Comparison of ENCODE assay signal across 22 mouse cellular contexts in genomic region chrX:94132239-94132638, GRCm38 (mm10).
"Had no signal": no experiment of that assay in that cellular context is flagged by ENCODE, and none has a peak within 500 bp of the region (broad histone marks: within the 10 kb centered on the region; RNA-seq: fewer than 3 reads in every experiment).

No protein-coding gene starts in this region.

- H3K4me1 ChIP-seq: hindbrain, embryonic 13.5 days; hindbrain, embryonic 15.5 days; kidney, embryonic 15.5 days; limb, embryonic 10.5 days; limb, embryonic 12.5 days had no signal

- H3K27ac ChIP-seq: hindbrain, embryonic 13.5 days; hindbrain, embryonic 15.5 days; hindbrain, postnatal 0 days; kidney, embryonic 15.5 days; kidney, postnatal 0 days; limb, embryonic 10.5 days; limb, embryonic 12.5 days; liver, embryonic 14.5 days had no signal

- H3K9me3 ChIP-seq: hindbrain, embryonic 13.5 days; hindbrain, embryonic 15.5 days; kidney, embryonic 15.5 days; limb, embryonic 10.5 days; limb, embryonic 12.5 days had no signal

- H3K36me3 ChIP-seq: hindbrain, embryonic 13.5 days; hindbrain, embryonic 15.5 days; kidney, embryonic 15.5 days; limb, embryonic 10.5 days; limb, embryonic 12.5 days had no signal

- H3K9ac ChIP-seq: hindbrain, embryonic 13.5 days; hindbrain, embryonic 15.5 days; kidney, embryonic 15.5 days; limb, embryonic 12.5 days; liver, embryonic 14.5 days had no signal

- H3K4me3 ChIP-seq: hindbrain, embryonic 13.5 days; hindbrain, embryonic 15.5 days; kidney, embryonic 15.5 days; limb, embryonic 10.5 days; limb, embryonic 12.5 days had no signal

- ATAC-seq: hindbrain, postnatal 0 days; intestine, embryonic 16.5 days had no signal

- DNase-seq: gastrocnemius, postnatal 14 days; gastrocnemius, postnatal 36 days; heart, adult 18-20 months; heart, postnatal 10 days; kidney, adult 11 months; kidney, adult 2 months; kidney, adult 9 months; kidney, postnatal 14 days; kidney, postnatal 36 days; layer of hippocampus, adult 9-11 months; layer of hippocampus, postnatal 36 days; liver had no signal

- H3K4me2 ChIP-seq: hindbrain, embryonic 13.5 days; hindbrain, embryonic 15.5 days; kidney, embryonic 15.5 days; limb, embryonic 12.5 days; liver, embryonic 11.5 days had no signal
